Mouse (Mus musculus): Measurements from ENCODE around the gene Olfr1012.

- TF ChIP-seq POLR2A (IDR thresholded peaks at IDR 0.05; ENCODE audit: low read depth, low read length) (no peak), CTCF (IDR thresholded peaks at IDR 0.05; ENCODE audit: borderline replicate concordance, insufficient read depth, low read length) (no peak)
Measured at GRCm38 (mm10) chr2:85802444-85802843, 39.9 kb upstream of the Olfr1012 start, which contains the start of gene Olfr1016.
